Mouse (Mus musculus) left cerebral cortex, adult 8-10 months (tissue): Measurements from ENCODE around the gene Pigs. TPM values are rescaled to one million over a fixed set of nuclear protein-coding genes. Genes with fewer than 3 reads are reported as not detected.
A peak's percentile ranks its signal among the peaks of the same experiment; 100 is the strongest.

Experiments used
- DNase-seq, 2 experiments: peaks; one replicate each; pipeline ENCODE4 v3.0.0; 2022; ENCODE audit warnings: low spot score in 2 of 2
- total RNA-seq, 4 experiments: library from RNA; stranded (reverse); gene quantifications; 2 replicates each; pipeline ENCODE4 v1.2.4; 2022

Pigs gene
- total RNA-seq = 10 to 100 TPM; 57.1 to 62.1 (median 59.4) TPM

GRCm38 (mm10) chr11:78327634-78328511 lies at the start of gene Pigs:
Gene Pigs (plus strand): TSS chr11:78328415.
- DNase-seq = peak; percentile 86 to 94

GRCm38 (mm10) chr11:78278853-78279252 lies 49.4 kb upstream of the Pigs start:
- no peak for DNase-seq

DNA sequence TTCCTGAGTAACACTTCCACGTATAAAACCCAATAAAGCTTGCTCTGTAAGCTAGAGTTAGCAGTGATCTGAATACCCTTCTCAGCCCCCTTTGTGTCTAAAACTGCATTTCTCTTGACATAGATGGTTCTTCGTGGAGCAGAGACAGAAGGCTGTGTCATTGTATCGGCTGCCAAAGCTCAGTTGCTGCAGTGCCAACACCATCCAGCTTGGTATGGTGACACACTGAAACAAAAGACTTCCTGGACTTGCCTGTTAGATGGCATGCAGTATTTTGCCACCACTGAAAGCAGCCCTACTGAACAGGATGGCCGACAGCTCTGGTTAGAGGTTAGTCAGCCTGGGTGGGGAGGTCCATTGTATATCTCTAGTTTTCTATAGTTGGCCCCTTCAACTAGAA lies 48.6 kb upstream of the Pigs start:
- no peak for DNase-seq

- DNase-seq = no peak
These were observed 39.0 kb upstream of the Pigs start for GRCm38 (mm10) chr11:78289146-78289763.

GRCm38 (mm10) chr11:78290654-78291053 lies 37.6 kb upstream of the Pigs start, which contains the start of gene BC030499:
Gene BC030499 (plus strand): TSS chr11:78290841.
- DNase-seq = peak; percentile 30 to 45

DNA sequence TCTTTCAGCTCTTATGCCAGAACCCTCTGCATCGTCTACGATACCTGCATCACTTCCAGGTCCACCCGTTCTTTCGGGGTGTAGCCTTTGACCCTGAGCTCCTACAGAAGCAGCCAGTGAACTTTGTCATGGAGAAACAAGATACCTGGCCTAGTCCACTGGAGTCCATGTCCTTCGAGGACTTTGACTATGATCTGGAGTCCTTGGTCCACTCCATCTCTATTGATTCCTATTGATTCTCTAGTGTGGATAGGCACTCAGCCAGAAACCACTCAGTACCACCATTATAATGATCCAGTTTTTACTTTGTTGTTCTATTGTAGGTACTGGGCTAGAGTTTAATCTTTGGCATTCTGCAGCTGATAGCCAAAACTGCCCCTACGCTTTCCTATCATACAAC lies 33.6 kb upstream of the Pigs start:
- no peak for DNase-seq

DNA sequence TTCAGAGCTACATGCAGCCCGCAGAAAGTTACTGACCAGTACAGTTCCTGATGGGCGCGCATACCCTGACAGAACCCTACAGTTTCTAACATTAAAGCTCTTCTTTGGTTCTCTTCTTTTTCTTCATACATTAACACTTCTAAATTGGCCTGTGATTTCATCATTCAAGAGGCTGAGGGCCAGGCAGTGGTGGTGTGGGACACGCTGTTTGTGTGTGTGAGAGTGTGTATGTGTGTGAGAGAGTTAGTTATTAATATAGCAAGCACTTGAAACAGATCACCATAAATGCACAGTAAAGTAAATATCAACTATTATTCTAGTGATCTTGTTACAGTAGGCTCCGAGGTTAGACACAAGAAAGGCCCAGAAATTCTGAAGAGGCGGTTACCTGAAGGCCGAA lies 27.3 kb upstream of the Pigs start:
- DNase-seq = no peak

- peak; percentile 77 to 93 for DNase-seq
These were observed 26.7 kb upstream of the Pigs start, which contains the start of gene Spag5 for GRCm38 (mm10) chr11:78301357-78302084. Gene Spag5 (plus strand): TSS chr11:78301529.

GRCm38 (mm10) chr11:78305272-78305671 lies 22.9 kb upstream of the Pigs start:
- DNase-seq = no peak

GRCm38 (mm10) chr11:78310861-78311511 lies 17.2 kb upstream of the Pigs start:
- no peak for DNase-seq

DNA sequence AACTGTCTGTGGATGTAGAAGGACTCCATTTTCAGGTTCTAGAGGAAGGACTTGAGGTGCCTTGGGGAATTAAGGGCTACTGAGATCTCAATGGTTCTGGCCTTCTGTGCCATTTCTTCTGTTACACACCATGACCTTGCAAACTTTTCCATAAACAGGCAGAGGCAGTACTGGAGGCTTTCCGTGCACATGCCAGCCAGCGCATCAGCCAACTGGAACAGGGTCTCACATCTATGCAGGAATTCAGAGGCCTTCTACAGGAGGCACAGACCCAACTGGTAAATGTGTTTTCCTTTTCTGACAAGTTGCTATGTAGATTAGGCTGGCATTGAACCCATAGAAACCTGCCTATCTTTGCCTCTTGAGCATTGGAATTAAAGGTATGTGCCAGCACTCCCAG lies 14.6 kb upstream of the Pigs start:
- no peak for DNase-seq

DNA sequence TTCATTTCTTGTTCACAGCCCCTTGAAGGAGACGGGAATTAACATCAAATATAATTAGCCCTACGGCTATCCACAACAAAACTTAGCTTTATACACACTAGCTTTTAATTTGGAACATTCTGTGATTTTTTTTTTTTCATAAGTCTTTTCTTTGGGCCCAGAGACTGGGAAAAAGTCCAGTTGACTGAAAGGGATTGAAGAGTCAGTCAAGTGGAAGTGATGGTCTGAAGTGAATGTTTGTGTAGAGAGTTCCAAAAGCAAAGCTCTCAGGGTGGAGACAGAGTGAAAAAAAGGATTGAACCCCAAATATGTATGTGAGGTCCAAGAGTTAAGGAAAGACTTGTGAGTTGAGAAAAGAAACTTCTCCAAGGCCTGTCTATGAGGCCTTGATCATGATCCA lies 9.8 kb upstream of the Pigs start:
- DNase-seq = no peak

DNA sequence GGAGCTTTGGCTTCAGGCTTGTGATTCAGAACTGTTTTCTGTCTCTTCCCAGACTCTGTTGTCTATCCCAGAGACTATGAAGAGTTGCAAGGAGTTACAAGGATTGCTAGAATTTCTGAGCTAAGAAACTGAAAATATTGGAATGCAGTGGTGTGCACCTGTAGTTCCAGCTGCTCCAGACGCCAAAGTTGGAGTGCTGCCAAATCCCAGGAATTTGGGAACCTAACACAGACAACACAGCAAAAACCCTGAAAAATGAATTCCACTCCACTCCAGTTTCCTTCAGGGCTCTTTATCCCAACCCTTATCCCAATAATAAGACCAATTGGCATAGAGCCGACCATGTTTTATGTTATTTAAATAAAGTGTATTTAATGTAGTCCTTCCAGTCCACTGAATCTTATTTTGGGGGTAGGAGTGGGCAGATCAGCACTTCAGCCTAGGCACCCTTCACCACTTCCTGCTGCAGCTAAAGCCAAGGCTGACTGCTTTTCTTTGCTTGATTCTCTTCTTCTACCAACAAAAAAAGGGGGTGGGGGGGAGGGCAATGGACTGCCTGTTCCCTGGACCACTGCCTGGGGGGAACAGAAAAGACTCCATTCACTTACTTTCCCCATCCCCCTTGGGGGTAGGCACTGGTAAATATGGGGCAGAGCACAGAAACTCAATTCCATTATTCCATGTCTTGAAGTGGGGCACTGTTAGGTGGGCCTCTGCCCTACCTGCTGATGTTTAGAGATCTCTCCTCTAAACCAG lies 6.0 kb upstream of the Pigs start:
- peak in 1 of 2 experiments; percentile 62 for DNase-seq

DNA sequence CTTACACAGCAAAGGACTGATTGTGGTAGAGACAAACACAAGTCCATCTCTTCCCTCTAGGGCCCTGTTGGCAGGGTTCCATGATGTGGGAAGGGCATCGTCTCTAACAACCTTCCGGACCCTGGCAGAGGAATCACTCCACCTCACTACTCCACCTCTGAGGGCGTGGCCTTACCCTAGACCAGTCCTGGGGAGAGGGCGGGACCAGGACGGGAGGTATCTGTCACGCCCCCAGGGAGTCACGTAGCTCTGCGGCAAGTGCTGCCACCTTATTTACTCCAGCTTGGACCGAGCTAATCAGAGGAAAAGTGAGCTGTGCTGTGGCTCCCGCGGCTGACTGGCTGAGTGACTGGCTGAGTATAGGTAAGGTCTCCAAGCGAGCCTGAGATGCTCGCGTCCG lies 5.4 kb upstream of the Pigs start, which contains the start of gene Aldoc:
Gene Aldoc (plus strand): TSS at position 109 of the 400 bp plus-strand sequence.
- DNase-seq = peak; percentile 57 to 92

GRCm38 (mm10) chr11:78324000-78324785 lies 4.0 kb upstream of the Pigs start:
- no peak for DNase-seq

- DNase-seq = no peak
These were observed 3.2 kb upstream of the Pigs start for GRCm38 (mm10) chr11:78324965-78325364.

GRCm38 (mm10) chr11:78327215-78327614 lies 1.0 kb upstream of the Pigs start:
- DNase-seq = no peak

- no peak for DNase-seq
These were observed 369 bp downstream of the Pigs start for GRCm38 (mm10) chr11:78328512-78329056.

DNA sequence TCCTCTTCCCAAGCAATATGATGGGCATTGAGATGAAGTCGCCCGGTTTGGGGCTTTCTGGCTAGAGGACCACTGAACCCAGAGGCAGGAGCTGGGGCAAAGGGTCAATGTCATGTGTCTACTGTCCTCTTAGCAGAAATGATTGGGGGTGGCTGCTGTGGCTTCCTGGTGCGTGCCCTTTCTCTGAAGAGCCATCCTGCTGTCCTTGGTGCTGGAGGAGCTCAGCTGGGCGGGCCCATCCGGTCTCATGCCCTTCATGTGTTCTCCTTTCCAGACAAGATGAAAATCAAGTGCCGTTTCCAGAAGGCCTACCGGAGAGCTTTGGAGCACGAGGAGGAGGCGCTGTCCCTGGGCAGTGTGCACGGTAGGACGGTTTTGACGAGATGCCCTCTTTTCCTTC lies 4.5 kb downstream of the Pigs start:
- no peak for DNase-seq
